Mouse (Mus musculus) limb, embryonic 13.5 days (tissue): Measurements from ENCODE around the gene Tox2. TPM values are rescaled to one million over a fixed set of nuclear protein-coding genes. Genes with fewer than 3 reads are reported as not detected.

Experiments
- ATAC-seq: fragments of 200-750 bp; cut with Nextera tagmentation; 2 replicates; pipeline ENCODE4 v1.8.0; 2017; ENCODE audit warnings: low read depth, moderate number of reproducible peaks, moderate TSS enrichment; ENCODE audit not compliant: low FRiP score
- H3K27ac ChIP-seq: fragments of 300-500 bp; sonication (generic); 2 replicates; pipeline ENCODE4 v1.5.1; 2015; ENCODE audit warnings: inconsistent platforms, mild to moderate bottlenecking, moderate library complexity
- H3K27me3 ChIP-seq: fragments of 300-500 bp; sonication (generic); 2 replicates; pipeline ENCODE4 v1.6.1; 2015; ENCODE audit warnings: mild to moderate bottlenecking, inconsistent platforms
- H3K36me3 ChIP-seq: fragments of 300-500 bp; sonication (generic); 2 replicates; pipeline ENCODE4 v1.6.1; 2015; ENCODE audit warnings: inconsistent platforms, mild to moderate bottlenecking, moderate library complexity
- H3K4me1 ChIP-seq: fragments of 300-500 bp; sonication (generic); 2 replicates; pipeline ENCODE4 v1.6.1; 2015; ENCODE audit warnings: inconsistent platforms
- H3K4me2 ChIP-seq: fragments of 300-500 bp; sonication (generic); replicated peaks from 2 replicates; pipeline ENCODE4 v1.6.1; 2015; ENCODE audit warnings: inconsistent platforms, mild to moderate bottlenecking, moderate library complexity
- H3K4me3 ChIP-seq: fragments of 300-500 bp; sonication (generic); 2 replicates; pipeline ENCODE4 v1.5.1; 2015; ENCODE audit warnings: moderate library complexity, mild to moderate bottlenecking, inconsistent platforms
- H3K9ac ChIP-seq: fragments of 300-500 bp; sonication (generic); 2 replicates; pipeline ENCODE4 v1.6.1; 2015; ENCODE audit warnings: mild to moderate bottlenecking, inconsistent platforms
- H3K9me3 ChIP-seq: fragments of 300-500 bp; sonication (generic); 2 replicates; pipeline ENCODE4 v1.6.1; 2016; ENCODE audit warnings: inconsistent platforms
- WGBS: fragments of 180-500 bp; shearing (Covaris S2); methylation state at CpG from one replicate; pipeline ENCODE4 v1.1.7; 2015; 5-methylcytosine and 5-hydroxymethylcytosine counted together
- polyA plus RNA-seq: library from polyadenylated mRNA; unstranded; fragments of >200 nt; fragmentation: Nextera tagmentation; extraction: Ambion mirVana; gene quantifications from 2 replicates; pipeline ENCODE4 v1.2.1, GENCODE M21; 2015

The Tox2 gene
- polyA plus RNA-seq, 1 experiment from 2014 or later: 4.5 TPM

GRCm38 (mm10) chr2:163237999-163238529 lies 35.1 kb downstream of the Tox2 start:
- H3K36me3 ChIP-seq: no peaks in the 10 kb centered on the region
- no peak overlapping the region for H3K27ac ChIP-seq
- no peaks in the 10 kb centered on the region for H3K9me3 ChIP-seq
- H3K4me2 ChIP-seq: no peak overlapping the region
- 0 out of 2 replicates have a peak overlapping the region, but pooled peaks have one; percentile 10 for H3K9ac ChIP-seq
- 0 out of 2 replicates have a peak, but pooled peaks cover 5% of the 10 kb centered on the region for H3K4me1 ChIP-seq
- H3K27me3 ChIP-seq: no peaks in the 10 kb centered on the region; the same call in 1 of the 2 replicates
- no peak for ATAC-seq
- WGBS: 49% methylated on average over 12 of the region's 12 CpGs
- no peak overlapping the region for H3K4me3 ChIP-seq

- no peak overlapping the region for H3K27ac ChIP-seq
- WGBS: 57% methylated on average over 8 of the region's 8 CpGs
- no peaks in the 10 kb centered on the region for H3K9me3 ChIP-seq
- H3K9ac ChIP-seq: no peak overlapping the region
- peak; percentile 24; the same call in 1 of the 2 replicates for ATAC-seq
- H3K4me2 ChIP-seq: no peak overlapping the region
- H3K36me3 ChIP-seq: no peaks in the 10 kb centered on the region
- no peak overlapping the region for H3K4me3 ChIP-seq
- H3K4me1 ChIP-seq: peaks cover 9% of the 10 kb centered on the region; the same call in 1 of the 2 replicates
- H3K27me3 ChIP-seq: peaks cover 3% of the 10 kb centered on the region; the same call in 1 of the 2 replicates
Measured at GRCm38 (mm10) chr2:163239945-163240344, 37.0 kb downstream of the Tox2 start.

- Histone ChIP-seq H3K9me3 (no peaks in the 10 kb centered on the region), H3K4me3 (no peak overlapping the region), H3K27me3 (peaks cover 3% of the 10 kb centered on the region; the same call in 1 of the 2 replicates), H3K4me1 (peaks cover 10% of the 10 kb centered on the region; the same call in 1 of the 2 replicates), H3K27ac (no peak overlapping the region), H3K4me2 (no peak overlapping the region), H3K36me3 (no peaks in the 10 kb centered on the region), H3K9ac (no peak overlapping the region)
- ATAC-seq: no peak
- WGBS: 23% methylated on average over 5 of the region's 5 CpGs
Measured at GRCm38 (mm10) chr2:163241867-163242266, 38.9 kb downstream of the Tox2 start.

GRCm38 (mm10) chr2:163243917-163244852 lies 41.3 kb downstream of the Tox2 start:
- Histone ChIP-seq H3K9me3 (no peaks in the 10 kb centered on the region), H3K27me3 (peaks cover 5% of the 10 kb centered on the region; the same call in 1 of the 2 replicates), H3K4me3 (no peak overlapping the region), H3K4me1 (peaks cover 5% of the 10 kb centered on the region; the same call in 1 of the 2 replicates), H3K9ac (no peak overlapping the region), H3K4me2 (no peak overlapping the region), H3K27ac (no peak overlapping the region), H3K36me3 (no peaks in the 10 kb centered on the region)
- ATAC-seq: no peak
- 85% methylated on average over 12 of the region's 12 CpGs for WGBS

GRCm38 (mm10) chr2:163248912-163249311 lies 46.0 kb downstream of the Tox2 start:
- 51% methylated on average over 7 of the region's 7 CpGs for WGBS
- Histone ChIP-seq H3K27me3 (peaks cover 5% of the 10 kb centered on the region; the same call in 1 of the 2 replicates), H3K27ac (no peak overlapping the region), H3K36me3 (no peaks in the 10 kb centered on the region), H3K4me3 (no peak overlapping the region), H3K9ac (no peak overlapping the region), H3K4me1 (peaks cover 15% of the 10 kb centered on the region), H3K9me3 (no peaks in the 10 kb centered on the region), H3K4me2 (no peak overlapping the region)
- ATAC-seq: no peak

GRCm38 (mm10) chr2:163252645-163253044 lies 49.7 kb downstream of the Tox2 start:
- H3K4me3 ChIP-seq: no peak overlapping the region

GRCm38 (mm10) chr2:163253248-163254099 lies 50.5 kb downstream of the Tox2 start:
- H3K9ac ChIP-seq: no peak overlapping the region
- H3K9me3 ChIP-seq: no peaks in the 10 kb centered on the region
- H3K4me1 ChIP-seq: peaks cover 15% of the 10 kb centered on the region
- peaks cover 6% of the 10 kb centered on the region; the same call in 1 of the 2 replicates for H3K27me3 ChIP-seq
- ATAC-seq: peak; percentile 48
- H3K27ac ChIP-seq: no peak overlapping the region
- 48% methylated on average over 22 of the region's 22 CpGs for WGBS
- H3K4me2 ChIP-seq: no peak overlapping the region
- H3K36me3 ChIP-seq: no peaks in the 10 kb centered on the region
- H3K4me3 ChIP-seq: no peak overlapping the region

More at GRCm38 (mm10) chr2:163252645-163253044, 49.7 kb downstream of the Tox2 start:
- 80% methylated on average over 2 of the region's 2 CpGs for WGBS
- H3K9me3 ChIP-seq: no peaks in the 10 kb centered on the region
- peaks cover 15% of the 10 kb centered on the region for H3K4me1 ChIP-seq
- H3K9ac ChIP-seq: no peak overlapping the region
- no peaks in the 10 kb centered on the region for H3K36me3 ChIP-seq
- ATAC-seq: no peak
- no peak overlapping the region for H3K27ac ChIP-seq
- peaks cover 6% of the 10 kb centered on the region; the same call in 1 of the 2 replicates for H3K27me3 ChIP-seq
- H3K4me2 ChIP-seq: no peak overlapping the region

GRCm38 (mm10) chr2:163254228-163254627 lies 51.3 kb downstream of the Tox2 start:
- Histone ChIP-seq H3K27ac (no peak overlapping the region), H3K4me2 (no peak overlapping the region), H3K9ac (no peak overlapping the region), H3K9me3 (no peaks in the 10 kb centered on the region), H3K36me3 (no peaks in the 10 kb centered on the region), H3K27me3 (peaks cover 4% of the 10 kb centered on the region; the same call in 1 of the 2 replicates), H3K4me3 (no peak overlapping the region), H3K4me1 (peaks cover 15% of the 10 kb centered on the region)
- WGBS: 72% methylated on average over 6 of the region's 6 CpGs
- no peak for ATAC-seq

GRCm38 (mm10) chr2:163256765-163257164 lies 53.8 kb downstream of the Tox2 start:
- Histone ChIP-seq H3K9ac (no peak overlapping the region), H3K27ac (no peak overlapping the region), H3K4me2 (no peak overlapping the region), H3K27me3 (peaks cover 8% of the 10 kb centered on the region; the same call in 1 of the 2 replicates), H3K4me3 (no peak overlapping the region), H3K36me3 (no peaks in the 10 kb centered on the region), H3K9me3 (no peaks in the 10 kb centered on the region), H3K4me1 (peaks cover 15% of the 10 kb centered on the region)
- ATAC-seq: no peak
- WGBS: 61% methylated on average over 1 of the region's 1 CpGs

- 77% methylated on average over 6 of the region's 6 CpGs for WGBS
- ATAC-seq: no peak
- H3K36me3 ChIP-seq: no peaks in the 10 kb centered on the region
- no peak overlapping the region for H3K4me3 ChIP-seq
- H3K9me3 ChIP-seq: no peaks in the 10 kb centered on the region
- H3K4me1 ChIP-seq: no peaks in the 10 kb centered on the region
- no peak overlapping the region for H3K27ac ChIP-seq
- no peak overlapping the region for H3K4me2 ChIP-seq
- H3K27me3 ChIP-seq: 0 out of 2 replicates have a peak, but pooled peaks cover 5% of the 10 kb centered on the region
- no peak overlapping the region for H3K9ac ChIP-seq
Measured at GRCm38 (mm10) chr2:163261362-163262054, 58.6 kb downstream of the Tox2 start.

- no peak for ATAC-seq
- Histone ChIP-seq H3K27ac (no peak overlapping the region), H3K4me2 (no peak overlapping the region), H3K4me3 (no peak overlapping the region), H3K36me3 (no peaks in the 10 kb centered on the region), H3K9me3 (no peaks in the 10 kb centered on the region), H3K9ac (no peak overlapping the region), H3K4me1 (no peaks in the 10 kb centered on the region), H3K27me3 (0 out of 2 replicates have a peak, but pooled peaks cover 5% of the 10 kb centered on the region)
- WGBS: 85% methylated on average over 4 of the region's 4 CpGs
Measured at GRCm38 (mm10) chr2:163262055-163262420, 59.1 kb downstream of the Tox2 start.
